ENCODE assay signal across 10 mouse cellular contexts in genomic region chr3:108476761-108477619, GRCm38 (mm10). TPM values are rescaled to one million over a fixed set of nuclear protein-coding genes. Genes with fewer than 3 reads are reported as not detected.
DNase-seq lines count a peak whose midpoint lies in the region; ATAC-seq lines count a peak whose summit lies in the region.
"Had no signal": no experiment of that assay in that cellular context is flagged by ENCODE, and none has a peak within 500 bp of the region (broad histone marks: within the 10 kb centered on the region; RNA-seq: fewer than 3 reads in every experiment).

No protein-coding gene starts in this region.

- ATAC-seq in liver, embryonic 15.5 days (ENCODE audit: insufficient read depth) = peak; percentile 77
- peak; percentile 93 for ATAC-seq in intestine, embryonic 15.5 days
- no peak for ATAC-seq in limb, embryonic 15.5 days (ENCODE audit: insufficient number of reproducible peaks, low FRiP score, low TSS enrichment, low read depth)
- ATAC-seq: forebrain, embryonic 14.5 days had no signal

- no peaks in the 10 kb centered on the region for H3K27me3 ChIP-seq in liver, embryonic 15.5 days
- no peaks in the 10 kb centered on the region for H3K27me3 ChIP-seq in intestine, embryonic 15.5 days (replicated peaks)
- no peaks in the 10 kb centered on the region for H3K27me3 ChIP-seq in limb, embryonic 15.5 days

- WGBS in liver, embryonic 15.5 days (ENCODE audit: insufficient replicate concordance) = 50% methylated on average over 14 of the region's 14 CpGs
- WGBS in intestine, embryonic 15.5 days = 40% methylated on average over 14 of the region's 14 CpGs
- 47% methylated on average over 14 of the region's 14 CpGs for WGBS in limb, embryonic 15.5 days

- intact Hi-C loops in left cerebral cortex, postnatal 10 days (cut with DNase I) = no loop called here

- H3K4me1 ChIP-seq in liver, embryonic 15.5 days (replicated peaks) = no peaks in the 10 kb centered on the region
- H3K4me1 ChIP-seq in intestine, embryonic 15.5 days (replicated peaks) = 0 out of 2 replicates have a peak, but pooled peaks cover 3% of the 10 kb centered on the region
- peaks cover 12% of the 10 kb centered on the region for H3K4me1 ChIP-seq in limb, embryonic 15.5 days

- no peaks in the 10 kb centered on the region for H3K36me3 ChIP-seq in liver, embryonic 15.5 days (replicated peaks)
- H3K36me3 ChIP-seq in intestine, embryonic 15.5 days = no peaks in the 10 kb centered on the region
- no peaks in the 10 kb centered on the region for H3K36me3 ChIP-seq in limb, embryonic 15.5 days

- H3K4me3 ChIP-seq in liver, embryonic 15.5 days (replicated peaks) = no peak overlapping the region
- H3K4me3 ChIP-seq in intestine, embryonic 15.5 days (replicated peaks) = no peak overlapping the region
- no peak overlapping the region for H3K4me3 ChIP-seq in limb, embryonic 15.5 days
- H3K4me3 ChIP-seq: myocyte had no signal

- no peaks in the 10 kb centered on the region for H3K9me3 ChIP-seq in liver, embryonic 15.5 days (replicated peaks)
- H3K9me3 ChIP-seq in intestine, embryonic 15.5 days = no peaks in the 10 kb centered on the region
- no peaks in the 10 kb centered on the region for H3K9me3 ChIP-seq in limb, embryonic 15.5 days

- no peak overlapping the region for H3K9ac ChIP-seq in liver, embryonic 15.5 days
- H3K9ac ChIP-seq in intestine, embryonic 15.5 days = no peak overlapping the region
- no peak overlapping the region for H3K9ac ChIP-seq in limb, embryonic 15.5 days

- no peak for DNase-seq in liver
- DNase-seq in urinary bladder, postnatal 36 days (ENCODE audit: low spot score in 2 of 2) = peak; percentile 17 to 78
- DNase-seq in spleen, adult 12 weeks (ENCODE audit: low spot score) = no peak
- no peak for DNase-seq in cerebellum, postnatal 4 days (ENCODE audit: low spot score in 2 of 2)
- DNase-seq in left cerebral cortex, postnatal 10 days (ENCODE audit: extremely low spot score in 1 of 2, low spot score in 2 of 2) = no peak

- no peak overlapping the region for H3K4me2 ChIP-seq in liver, embryonic 15.5 days
- peak overlapping the region; percentile 20 for H3K4me2 ChIP-seq in intestine, embryonic 15.5 days (replicated peaks)
- no peak overlapping the region for H3K4me2 ChIP-seq in limb, embryonic 15.5 days

- H3K27ac ChIP-seq in liver, embryonic 15.5 days (replicated peaks) = peak overlapping the region; percentile 64
- H3K27ac ChIP-seq in intestine, embryonic 15.5 days = peak overlapping the region; percentile 48
- peak overlapping the region; percentile 60 for H3K27ac ChIP-seq in limb, embryonic 15.5 days

RNA-seq across cellular contexts. Expression of gene Sars, which starts 32.0 kb away (rescaled TPM):
- polyA plus RNA-seq in liver, embryonic 15.5 days (2015; fragmentation: Nextera tagmentation; extraction: Ambion mirVana) = 72.2 and 79.6 TPM in 2 replicates
- 145 and 150 TPM in 2 replicates for polyA plus RNA-seq in intestine, embryonic 15.5 days (2015; fragmentation: Nextera tagmentation; extraction: Ambion mirVana)
- 115 and 123 TPM in 2 replicates for polyA plus RNA-seq in limb, embryonic 15.5 days (2015; fragmentation: Nextera tagmentation; extraction: Ambion mirVana)
- total RNA-seq in left cerebral cortex, postnatal 10 days (2021) = 100 to 1,000 TPM; 212 to 216 TPM

RNA-seq across cellular contexts. Expression of gene 1700013F07Rik, which starts 57.0 kb away (rescaled TPM):
- not detected in 2 replicates for polyA plus RNA-seq in liver, embryonic 15.5 days (2015; fragmentation: Nextera tagmentation; extraction: Ambion mirVana)
- polyA plus RNA-seq in intestine, embryonic 15.5 days (2015; fragmentation: Nextera tagmentation; extraction: Ambion mirVana) = 0.34 TPM in 1 of 2 replicates, not detected in the other
- 0.26 TPM in 1 of 2 replicates, not detected in the other for polyA plus RNA-seq in limb, embryonic 15.5 days (2015; fragmentation: Nextera tagmentation; extraction: Ambion mirVana)
- total RNA-seq in left cerebral cortex, postnatal 10 days (2021) = 1 to 10 TPM; 2.3 to 2.9 TPM

RNA-seq across cellular contexts. Expression of gene 5330417C22Rik, which starts 59.3 kb away (rescaled TPM):
- polyA plus RNA-seq in liver, embryonic 15.5 days (2015; fragmentation: Nextera tagmentation; extraction: Ambion mirVana) = 0.26 and 0.71 TPM in 2 replicates
- polyA plus RNA-seq in intestine, embryonic 15.5 days (2015; fragmentation: Nextera tagmentation; extraction: Ambion mirVana) = 17.1 and 26.7 TPM in 2 replicates
- polyA plus RNA-seq in limb, embryonic 15.5 days (2015; fragmentation: Nextera tagmentation; extraction: Ambion mirVana) = 0.63 and 0.77 TPM in 2 replicates
- 10 to 100 TPM; 19.9 to 22.2 TPM for total RNA-seq in left cerebral cortex, postnatal 10 days (2021)

Comparison
In these comparisons a context has a peak if more than half of its experiments do, and no peak if none do; other contexts are left out.
1. DNase-seq: peak in urinary bladder, postnatal 36 days (2 of 2); none in liver (single experiment), spleen, adult 12 weeks (single experiment), cerebellum, postnatal 4 days (0 of 2) and left cerebral cortex, postnatal 10 days (0 of 2).
2. RNA of gene 5330417C22Rik, which starts 59.3 kb away (polyA plus RNA-seq): 17.1 to 26.7 TPM in intestine, embryonic 15.5 days; 0.63 to 0.77 TPM in limb, embryonic 15.5 days and 0.26 to 0.71 TPM in liver, embryonic 15.5 days; every median in the first group is over 10 times any median in the second.
3. Peak in every context shown above with its lines, with median percentiles within 50 percentile points of each other: H3K27ac ChIP-seq.